Mouse (Mus musculus): ENCODE data around the gene 5730596B20Rik. TPM values are rescaled to one million over a fixed set of nuclear protein-coding genes. Genes with fewer than 3 reads are reported as not detected.
A peak's percentile ranks its signal among the peaks of the same experiment; 100 is the strongest.

5730596B20Rik gene
- polyA plus RNA-seq, 1 experiment from 2014 or later: 1.3 TPM

GRCm38 (mm10) chr6:52197271-52197670 lies 20.0 kb downstream of the 5730596B20Rik start:
- peaks cover 27% of the 10 kb centered on the region for H3K4me1 ChIP-seq (replicated peaks; ENCODE audit: insufficient read depth, low read length)
- H3K27ac ChIP-seq: peak overlapping the region; percentile 65; the same call in 1 of the 2 replicates
- no peak overlapping the region for H3K4me3 ChIP-seq (replicated peaks; ENCODE audit: low read depth, low read length)
- ATAC-seq (replicated peaks; ENCODE audit: low FRiP score, low read depth) (peak; percentile 79; the same call in 1 of the 2 replicates), DNase-seq (ENCODE audit: low spot score) (peak; percentile 96)
- no peak overlapping the region for H3K9ac ChIP-seq (ENCODE audit: low read depth, low read length)
- no peaks in the 10 kb centered on the region for H3K27me3 ChIP-seq (ENCODE audit: insufficient read depth, low read length)
- TF ChIP-seq CTCF (IDR thresholded peaks at IDR 0.05; ENCODE audit: low read depth): peak; percentile 78
- H3K36me3 ChIP-seq (ENCODE audit: insufficient read depth, low read length): 0 out of 2 replicates have a peak, but pooled peaks cover 4% of the 10 kb centered on the region
- peak overlapping the region; percentile 4; the same call in 1 of the 2 replicates for H3K4me2 ChIP-seq (ENCODE audit: low read length)
- 7% methylated on average over 10 of the region's 10 CpGs for WGBS
- no peaks in the 10 kb centered on the region for H3K9me3 ChIP-seq (replicated peaks; ENCODE audit: low read length)

- ATAC-seq (replicated peaks; ENCODE audit: low FRiP score, low read depth) (no peak), DNase-seq (ENCODE audit: low spot score) (no peak)
- Histone ChIP-seq H3K9ac (ENCODE audit: low read depth, low read length) (0 out of 2 replicates have a peak overlapping the region, but pooled peaks have one; percentile 24), H3K27me3 (ENCODE audit: insufficient read depth, low read length) (no peaks in the 10 kb centered on the region), H3K4me1 (replicated peaks; ENCODE audit: insufficient read depth, low read length) (peaks cover 17% of the 10 kb centered on the region), H3K27ac (peak overlapping the region; percentile 55; the same call in 1 of the 2 replicates), H3K9me3 (replicated peaks; ENCODE audit: low read length) (no peaks in the 10 kb centered on the region), H3K4me2 (ENCODE audit: low read length) (peak overlapping the region; percentile 0), H3K4me3 (replicated peaks; ENCODE audit: low read depth, low read length) (no peak overlapping the region), H3K36me3 (ENCODE audit: insufficient read depth, low read length) (0 out of 2 replicates have a peak, but pooled peaks cover 11% of the 10 kb centered on the region)
- no peak for TF ChIP-seq CTCF (IDR thresholded peaks at IDR 0.05; ENCODE audit: low read depth)
- 27% methylated on average over 30 of the region's 30 CpGs for WGBS
Measured at GRCm38 (mm10) chr6:52200073-52200750, 22.9 kb downstream of the 5730596B20Rik start.

- H3K4me2 ChIP-seq (ENCODE audit: low read length): peak overlapping the region; percentile 0; the same call in 1 of the 2 replicates
- H3K9me3 ChIP-seq (replicated peaks; ENCODE audit: low read length): no peaks in the 10 kb centered on the region
- no peak for ATAC-seq (replicated peaks; ENCODE audit: low FRiP score, low read depth)
- WGBS: 47% methylated on average over 10 of the region's 10 CpGs
- peak; percentile 71 for DNase-seq (ENCODE audit: low spot score)
- H3K4me3 ChIP-seq (replicated peaks; ENCODE audit: low read depth, low read length): no peak overlapping the region; the same call in 1 of the 2 replicates
- no peak for TF ChIP-seq CTCF (IDR thresholded peaks at IDR 0.05; ENCODE audit: low read depth)
- no peaks in the 10 kb centered on the region for H3K27me3 ChIP-seq (ENCODE audit: insufficient read depth, low read length)
- peaks cover 21% of the 10 kb centered on the region for H3K4me1 ChIP-seq (replicated peaks; ENCODE audit: insufficient read depth, low read length)
- 0 out of 2 replicates have a peak overlapping the region, but pooled peaks have one; percentile 24 for H3K9ac ChIP-seq (ENCODE audit: low read depth, low read length)
- H3K36me3 ChIP-seq (ENCODE audit: insufficient read depth, low read length): 0 out of 2 replicates have a peak, but pooled peaks cover 11% of the 10 kb centered on the region
- H3K27ac ChIP-seq: peak overlapping the region; percentile 55; the same call in 1 of the 2 replicates
Measured at GRCm38 (mm10) chr6:52200751-52201250, 23.5 kb downstream of the 5730596B20Rik start.

GRCm38 (mm10) chr6:52201269-52201668 lies 24.0 kb downstream of the 5730596B20Rik start:
- Histone ChIP-seq H3K4me3 (replicated peaks; ENCODE audit: low read depth, low read length) (no peak overlapping the region; the same call in 1 of the 2 replicates), H3K27me3 (ENCODE audit: insufficient read depth, low read length) (no peaks in the 10 kb centered on the region), H3K4me2 (ENCODE audit: low read length) (peak overlapping the region; percentile 0; the same call in 1 of the 2 replicates), H3K9ac (ENCODE audit: low read depth, low read length) (no peak overlapping the region), H3K36me3 (ENCODE audit: insufficient read depth, low read length) (0 out of 2 replicates have a peak, but pooled peaks cover 11% of the 10 kb centered on the region), H3K4me1 (replicated peaks; ENCODE audit: insufficient read depth, low read length) (peaks cover 24% of the 10 kb centered on the region), H3K9me3 (replicated peaks; ENCODE audit: low read length) (no peaks in the 10 kb centered on the region), H3K27ac (no peak overlapping the region)
- 56% methylated on average over 1 of the region's 1 CpGs for WGBS
- no peak for ATAC-seq (replicated peaks; ENCODE audit: low FRiP score, low read depth)
- DNase-seq (ENCODE audit: low spot score): no peak
- TF ChIP-seq CTCF (IDR thresholded peaks at IDR 0.05; ENCODE audit: low read depth): no peak

GRCm38 (mm10) chr6:52202362-52203120 lies 25.2 kb downstream of the 5730596B20Rik start:
- Histone ChIP-seq H3K36me3 (ENCODE audit: insufficient read depth, low read length) (0 out of 2 replicates have a peak, but pooled peaks cover 11% of the 10 kb centered on the region), H3K4me2 (ENCODE audit: low read length) (peak overlapping the region; percentile 89), H3K4me3 (replicated peaks; ENCODE audit: low read depth, low read length) (peak overlapping the region; percentile 59), H3K4me1 (replicated peaks; ENCODE audit: insufficient read depth, low read length) (peaks cover 31% of the 10 kb centered on the region), H3K9ac (ENCODE audit: low read depth, low read length) (peak overlapping the region; percentile 76), H3K27ac (peak overlapping the region; percentile 74), H3K9me3 (replicated peaks; ENCODE audit: low read length) (no peaks in the 10 kb centered on the region), H3K27me3 (ENCODE audit: insufficient read depth, low read length) (no peaks in the 10 kb centered on the region)
- DNase-seq (ENCODE audit: low spot score) (no peak), ATAC-seq (replicated peaks; ENCODE audit: low FRiP score, low read depth) (no peak)
- TF ChIP-seq CTCF (IDR thresholded peaks at IDR 0.05; ENCODE audit: low read depth): no peak
- WGBS: 25% methylated on average over 22 of the region's 22 CpGs

- 13% methylated on average over 10 of the region's 10 CpGs for WGBS
- peak overlapping the region; percentile 89 for H3K4me2 ChIP-seq (ENCODE audit: low read length)
- peak overlapping the region; percentile 59 for H3K4me3 ChIP-seq (replicated peaks; ENCODE audit: low read depth, low read length)
- peak overlapping the region; percentile 76 for H3K9ac ChIP-seq (ENCODE audit: low read depth, low read length)
- no peaks in the 10 kb centered on the region for H3K27me3 ChIP-seq (ENCODE audit: insufficient read depth, low read length)
- TF ChIP-seq CTCF (IDR thresholded peaks at IDR 0.05; ENCODE audit: low read depth): peak; percentile 18; the same call in 1 of the 2 replicates
- 0 out of 2 replicates have a peak, but pooled peaks cover 11% of the 10 kb centered on the region for H3K36me3 ChIP-seq (ENCODE audit: insufficient read depth, low read length)
- H3K4me1 ChIP-seq (replicated peaks; ENCODE audit: insufficient read depth, low read length): peaks cover 30% of the 10 kb centered on the region
- H3K27ac ChIP-seq: peak overlapping the region; percentile 74
- ATAC-seq (replicated peaks; ENCODE audit: low FRiP score, low read depth) (no peak), DNase-seq (ENCODE audit: low spot score) (peak; percentile 83)
- no peaks in the 10 kb centered on the region for H3K9me3 ChIP-seq (replicated peaks; ENCODE audit: low read length)
Measured at GRCm38 (mm10) chr6:52203121-52203370, 25.7 kb downstream of the 5730596B20Rik start.

Measured in kidney, postnatal 0 days (tissue).